Mouse (Mus musculus): ENCODE results near the gene Gm10135. TPM values are rescaled to one million over a fixed set of nuclear protein-coding genes. Genes with fewer than 3 reads are reported as not detected.
"Not testable (repeated sequence)": the region's sequence is repeated elsewhere in the genome, so short reads cannot be mapped to it uniquely, and the experiment has no call there.

Gm10135 gene
- polyA plus RNA-seq, 1 experiment, result not detected

DNA sequence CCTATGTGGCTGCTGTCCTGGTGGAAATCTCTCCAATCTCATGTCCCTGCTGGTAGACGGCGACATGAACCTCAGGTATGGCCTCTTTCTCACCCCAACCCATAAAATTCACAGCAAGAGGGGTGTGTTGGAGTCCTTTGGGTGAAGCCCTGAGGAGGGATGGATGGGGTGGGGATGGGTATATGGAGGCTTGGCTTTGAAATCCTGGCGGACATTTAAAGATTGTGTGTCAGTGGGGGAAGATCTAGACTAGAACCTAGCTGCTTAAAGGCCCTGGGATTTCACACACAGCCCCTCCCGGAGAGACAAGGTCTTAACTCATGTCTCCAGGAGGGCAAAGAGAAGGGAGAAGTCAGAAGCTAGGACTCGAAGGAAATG, 33.1 kb upstream of the Gm10135 start:
- Histone ChIP-seq H3K27ac (ENCODE audit: control insufficient read depth, insufficient read depth, low read length) (no peak overlapping the region), H3K4me3 (ENCODE audit: control insufficient read depth, insufficient read depth, low read length) (no peak overlapping the region), H3K4me1 (replicated peaks; ENCODE audit: control insufficient read depth, insufficient read depth, low read length) (no peaks in the 10 kb centered on the region), H3K27me3 (ENCODE audit: control insufficient read depth, insufficient read depth, low read length) (peaks cover 7% of the 10 kb centered on the region), H3K36me3 (ENCODE audit: control insufficient read depth, insufficient read depth, low read length) (no peaks in the 10 kb centered on the region)
- TF ChIP-seq CTCF (IDR thresholded peaks at IDR 0.05; ENCODE audit: borderline replicate concordance, control insufficient read depth, extremely low read depth, insufficient read depth, low read length, poor library complexity) (no peak), POLR2A (IDR thresholded peaks at IDR 0.05; ENCODE audit: control insufficient read depth, extremely low read depth, insufficient read depth, low read length, poor library complexity) (no peak)
- no peak for DNase-seq
- WGBS, result 49% methylated on average over 5 of the region's 5 CpGs

- Histone ChIP-seq H3K36me3 (ENCODE audit: control insufficient read depth, insufficient read depth, low read length) (no peaks in the 10 kb centered on the region), H3K4me3 (ENCODE audit: control insufficient read depth, insufficient read depth, low read length) (no peak within 1 kb of the TSS), H3K4me1 (replicated peaks; ENCODE audit: control insufficient read depth, insufficient read depth, low read length) (no peaks in the 10 kb centered on the region), H3K27ac (ENCODE audit: control insufficient read depth, insufficient read depth, low read length) (no peak within 1 kb of the TSS), H3K27me3 (ENCODE audit: control insufficient read depth, insufficient read depth, low read length) (peaks cover 7% of the 10 kb centered on the region)
- no peak for DNase-seq
- WGBS, result 11% methylated on average over 65 of the region's 65 CpGs
- TF ChIP-seq CTCF (IDR thresholded peaks at IDR 0.05; ENCODE audit: borderline replicate concordance, control insufficient read depth, extremely low read depth, insufficient read depth, low read length, poor library complexity), result no peak
- no peak for TF ChIP-seq POLR2A (IDR thresholded peaks at IDR 0.05; ENCODE audit: control insufficient read depth, extremely low read depth, insufficient read depth, low read length, poor library complexity)
These were observed 32.5 kb upstream of the Gm10135 start, which contains the start of gene Slc10a4 for GRCm38 (mm10) chr5:73006784-73007581. Gene Slc10a4 (plus strand): TSS chr5:73006883.

- Histone ChIP-seq H3K4me3 (ENCODE audit: control insufficient read depth, insufficient read depth, low read length) (no peak overlapping the region), H3K27me3 (ENCODE audit: control insufficient read depth, insufficient read depth, low read length) (peaks cover 7% of the 10 kb centered on the region), H3K36me3 (ENCODE audit: control insufficient read depth, insufficient read depth, low read length) (no peaks in the 10 kb centered on the region), H3K4me1 (replicated peaks; ENCODE audit: control insufficient read depth, insufficient read depth, low read length) (no peaks in the 10 kb centered on the region), H3K27ac (ENCODE audit: control insufficient read depth, insufficient read depth, low read length) (no peak overlapping the region)
- 94% methylated on average over 5 of the region's 5 CpGs for WGBS
- no peak for DNase-seq
- TF ChIP-seq CTCF (IDR thresholded peaks at IDR 0.05; ENCODE audit: borderline replicate concordance, control insufficient read depth, extremely low read depth, insufficient read depth, low read length, poor library complexity), result no peak
- no peak for TF ChIP-seq POLR2A (IDR thresholded peaks at IDR 0.05; ENCODE audit: control insufficient read depth, extremely low read depth, insufficient read depth, low read length, poor library complexity)
These were observed 29.5 kb upstream of the Gm10135 start for GRCm38 (mm10) chr5:73004046-73004445.

DNA sequence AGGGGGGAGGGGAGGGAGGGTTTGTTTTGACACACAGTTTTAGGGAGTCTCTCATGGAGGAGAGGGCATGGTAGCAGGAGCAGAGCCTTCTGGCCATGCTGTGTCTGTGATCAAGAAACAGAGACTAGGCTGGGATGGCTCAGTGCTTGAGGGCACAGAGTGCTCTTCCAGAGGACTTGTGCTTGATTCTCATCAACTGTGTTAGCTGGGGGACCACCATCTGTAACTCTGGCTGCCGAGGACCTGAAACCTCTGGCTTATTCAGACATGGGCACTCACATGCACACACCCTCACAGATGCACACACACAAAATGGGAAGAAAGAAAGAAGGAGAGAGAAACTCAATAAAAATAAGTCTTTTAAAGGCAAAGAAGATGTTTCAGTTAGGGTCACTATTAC, 24.0 kb upstream of the Gm10135 start:
- H3K4me3 ChIP-seq (ENCODE audit: control insufficient read depth, insufficient read depth, low read length); H3K36me3 ChIP-seq (ENCODE audit: control insufficient read depth, insufficient read depth, low read length); H3K4me1 ChIP-seq (replicated peaks; ENCODE audit: control insufficient read depth, insufficient read depth, low read length); DNase-seq; H3K27me3 ChIP-seq (ENCODE audit: control insufficient read depth, insufficient read depth, low read length); H3K27ac ChIP-seq (ENCODE audit: control insufficient read depth, insufficient read depth, low read length): not testable (repeated sequence)
- 96% methylated on average over 1 of the region's 1 CpGs for WGBS

DNA sequence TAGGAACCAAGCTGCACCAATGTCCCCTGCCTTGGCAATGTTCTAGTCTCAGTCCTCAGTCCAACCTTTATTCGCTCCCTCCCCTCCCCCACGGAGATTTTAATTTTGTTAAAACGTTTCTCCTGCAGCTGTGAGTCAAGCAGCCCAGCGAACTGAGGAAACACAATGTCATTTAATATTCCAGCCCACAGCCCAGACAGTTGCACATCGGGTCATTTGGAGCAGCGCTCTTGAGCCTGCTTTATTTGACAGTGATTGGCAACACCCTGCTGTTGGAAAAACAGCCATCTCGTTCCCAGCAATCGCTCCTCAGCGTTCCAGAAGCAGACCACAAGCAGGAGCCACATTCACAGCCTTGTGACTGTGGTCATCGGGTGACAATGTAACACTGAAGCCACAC, 20.9 kb upstream of the Gm10135 start:
- DNase-seq, result no peak
- Histone ChIP-seq H3K4me1 (replicated peaks; ENCODE audit: control insufficient read depth, insufficient read depth, low read length) (no peaks in the 10 kb centered on the region), H3K27ac (ENCODE audit: control insufficient read depth, insufficient read depth, low read length) (no peak overlapping the region), H3K36me3 (ENCODE audit: control insufficient read depth, insufficient read depth, low read length) (no peaks in the 10 kb centered on the region), H3K27me3 (ENCODE audit: control insufficient read depth, insufficient read depth, low read length) (no peaks in the 10 kb centered on the region), H3K4me3 (ENCODE audit: control insufficient read depth, insufficient read depth, low read length) (no peak overlapping the region)
- TF ChIP-seq POLR2A (IDR thresholded peaks at IDR 0.05; ENCODE audit: control insufficient read depth, extremely low read depth, insufficient read depth, low read length, poor library complexity) (no peak), CTCF (IDR thresholded peaks at IDR 0.05; ENCODE audit: borderline replicate concordance, control insufficient read depth, extremely low read depth, insufficient read depth, low read length, poor library complexity) (no peak)
- 79% methylated on average over 10 of the region's 10 CpGs for WGBS

DNA sequence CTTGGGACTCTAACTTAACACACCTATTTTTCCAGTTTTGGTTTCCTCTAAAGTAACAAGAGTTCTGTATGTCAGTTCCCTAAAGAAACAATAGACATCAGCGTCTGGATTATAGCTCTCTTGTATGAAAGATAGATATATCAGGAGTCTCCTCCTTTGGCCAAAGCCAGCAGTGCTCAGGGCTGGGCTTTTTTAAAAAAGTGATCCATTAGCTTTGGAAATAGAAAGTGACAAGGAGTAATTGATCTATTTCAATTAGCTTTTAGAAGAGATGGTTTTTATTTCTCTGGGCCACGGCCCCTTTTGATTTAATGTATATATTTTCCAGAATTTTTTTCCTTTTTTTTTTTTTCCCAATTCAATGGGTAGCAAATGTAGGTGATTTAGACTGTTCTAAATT, 20.4 kb upstream of the Gm10135 start:
- DNase-seq, result no peak
- TF ChIP-seq CTCF (IDR thresholded peaks at IDR 0.05; ENCODE audit: borderline replicate concordance, control insufficient read depth, extremely low read depth, insufficient read depth, low read length, poor library complexity) (no peak), POLR2A (IDR thresholded peaks at IDR 0.05; ENCODE audit: control insufficient read depth, extremely low read depth, insufficient read depth, low read length, poor library complexity) (no peak)
- Histone ChIP-seq H3K27me3 (ENCODE audit: control insufficient read depth, insufficient read depth, low read length) (no peaks in the 10 kb centered on the region), H3K36me3 (ENCODE audit: control insufficient read depth, insufficient read depth, low read length) (no peaks in the 10 kb centered on the region), H3K4me1 (replicated peaks; ENCODE audit: control insufficient read depth, insufficient read depth, low read length) (no peaks in the 10 kb centered on the region), H3K27ac (ENCODE audit: control insufficient read depth, insufficient read depth, low read length) (no peak overlapping the region), H3K4me3 (ENCODE audit: control insufficient read depth, insufficient read depth, low read length) (no peak overlapping the region)
- WGBS, result 85% methylated on average over 2 of the region's 2 CpGs

- DNase-seq, result no peak
- no peaks in the 10 kb centered on the region for H3K27me3 ChIP-seq (ENCODE audit: control insufficient read depth, insufficient read depth, low read length)
- H3K36me3 ChIP-seq (ENCODE audit: control insufficient read depth, insufficient read depth, low read length), result no peaks in the 10 kb centered on the region
- H3K4me3 ChIP-seq (ENCODE audit: control insufficient read depth, insufficient read depth, low read length), result no peak overlapping the region
- H3K4me1 ChIP-seq (replicated peaks; ENCODE audit: control insufficient read depth, insufficient read depth, low read length), result no peaks in the 10 kb centered on the region
- WGBS, result 93% methylated on average over 8 of the region's 8 CpGs
- H3K27ac ChIP-seq (ENCODE audit: control insufficient read depth, insufficient read depth, low read length), result no peak overlapping the region
- no peak for TF ChIP-seq CTCF (IDR thresholded peaks at IDR 0.05; ENCODE audit: borderline replicate concordance, control insufficient read depth, extremely low read depth, insufficient read depth, low read length, poor library complexity)
- TF ChIP-seq POLR2A (IDR thresholded peaks at IDR 0.05; ENCODE audit: control insufficient read depth, extremely low read depth, insufficient read depth, low read length, poor library complexity), result no peak
These were observed 19.9 kb upstream of the Gm10135 start for GRCm38 (mm10) chr5:72994424-72994823.

All from thymus, adult 2 months (tissue).